Mouse (Mus musculus) fat pad, adult 2 months (tissue): ENCODE measurements around the gene Fam160b1.

Source experiments
- DNase-seq: peaks from one replicate; pipeline ENCODE4 v3.0.0-alpha.2; 2011; ENCODE audit warnings: low read depth, low spot score; ENCODE audit errors: extremely low read depth

The Fam160b1 gene

GRCm38 (mm10) chr19:57343860-57344259, 16.6 kb upstream of the Fam160b1 start:
- DNase-seq = no peak

- no peak for DNase-seq
Measured at GRCm38 (mm10) chr19:57344678-57345077, 15.8 kb upstream of the Fam160b1 start.

GRCm38 (mm10) chr19:57349096-57349495, 11.4 kb upstream of the Fam160b1 start:
- DNase-seq = no peak

DNA sequence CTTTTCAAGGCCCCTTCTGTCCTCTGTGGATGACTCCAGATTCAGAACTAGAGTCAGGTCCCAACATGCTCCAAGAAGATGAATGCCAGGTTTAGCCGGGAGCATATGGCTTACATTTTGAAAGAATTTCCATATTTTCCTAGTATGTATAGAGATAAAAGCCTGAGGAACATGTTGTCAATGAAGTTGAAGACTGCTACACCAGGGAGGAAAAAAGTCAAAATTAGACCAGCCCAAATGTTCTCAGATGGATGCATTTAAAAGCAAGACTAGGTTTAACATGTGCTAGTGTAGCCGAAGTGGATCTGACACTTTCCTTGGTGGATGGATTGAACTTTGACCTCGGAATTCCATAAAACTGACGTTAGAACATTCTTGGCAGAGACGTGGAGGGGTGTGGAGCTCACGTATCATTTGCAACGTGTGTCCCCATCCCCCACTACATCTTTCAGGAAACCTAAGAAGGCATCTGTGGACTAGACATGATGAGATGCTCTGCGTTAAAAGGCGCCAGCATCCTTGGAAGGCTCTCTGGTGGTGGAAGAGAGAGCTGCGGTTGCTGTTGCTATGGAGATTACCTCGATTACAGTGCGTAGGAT, 8.0 kb upstream of the Fam160b1 start:
- DNase-seq = no peak

- no peak for DNase-seq
Measured at GRCm38 (mm10) chr19:57353228-57353627, 7.3 kb upstream of the Fam160b1 start.

DNA sequence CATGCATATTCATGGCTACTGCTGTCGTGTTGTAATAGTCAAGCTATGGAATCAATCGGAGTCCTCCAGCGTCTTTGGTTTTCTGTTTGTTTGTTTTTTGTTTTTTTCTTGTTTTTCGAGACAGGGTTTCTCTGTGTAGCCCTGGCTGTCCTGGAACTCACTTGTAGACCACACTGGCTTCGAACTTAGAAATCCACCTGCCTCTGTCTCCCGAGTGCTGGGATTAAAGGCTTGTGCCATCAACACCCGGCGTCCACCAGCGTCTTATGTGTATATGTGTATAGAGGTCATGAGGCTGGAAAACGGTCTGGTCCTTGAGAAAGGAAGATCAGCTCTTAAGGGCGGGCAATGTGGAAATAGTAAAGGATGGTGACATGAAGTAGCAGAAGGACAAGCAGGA, 6.4 kb upstream of the Fam160b1 start:
- no peak for DNase-seq

DNA sequence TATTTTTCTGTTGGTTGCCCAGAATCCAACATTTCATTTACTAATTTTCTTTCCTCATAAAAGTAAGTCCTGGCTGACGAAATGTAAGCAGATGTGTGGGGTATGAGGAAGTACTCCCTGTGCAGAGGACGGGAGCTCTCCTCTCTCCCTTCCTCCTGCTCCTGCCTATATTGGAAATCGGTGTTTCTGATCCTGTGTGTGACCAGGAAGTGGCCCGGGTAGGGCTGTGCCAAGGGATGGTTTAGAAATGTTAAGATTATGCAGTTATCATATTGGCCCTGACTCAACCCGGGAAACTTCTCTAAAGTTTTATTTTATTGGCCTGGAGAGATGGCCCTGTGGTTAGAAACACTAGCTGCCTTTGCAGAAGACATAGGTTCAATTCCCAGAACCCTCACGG, 5.8 kb upstream of the Fam160b1 start:
- DNase-seq = no peak

DNA sequence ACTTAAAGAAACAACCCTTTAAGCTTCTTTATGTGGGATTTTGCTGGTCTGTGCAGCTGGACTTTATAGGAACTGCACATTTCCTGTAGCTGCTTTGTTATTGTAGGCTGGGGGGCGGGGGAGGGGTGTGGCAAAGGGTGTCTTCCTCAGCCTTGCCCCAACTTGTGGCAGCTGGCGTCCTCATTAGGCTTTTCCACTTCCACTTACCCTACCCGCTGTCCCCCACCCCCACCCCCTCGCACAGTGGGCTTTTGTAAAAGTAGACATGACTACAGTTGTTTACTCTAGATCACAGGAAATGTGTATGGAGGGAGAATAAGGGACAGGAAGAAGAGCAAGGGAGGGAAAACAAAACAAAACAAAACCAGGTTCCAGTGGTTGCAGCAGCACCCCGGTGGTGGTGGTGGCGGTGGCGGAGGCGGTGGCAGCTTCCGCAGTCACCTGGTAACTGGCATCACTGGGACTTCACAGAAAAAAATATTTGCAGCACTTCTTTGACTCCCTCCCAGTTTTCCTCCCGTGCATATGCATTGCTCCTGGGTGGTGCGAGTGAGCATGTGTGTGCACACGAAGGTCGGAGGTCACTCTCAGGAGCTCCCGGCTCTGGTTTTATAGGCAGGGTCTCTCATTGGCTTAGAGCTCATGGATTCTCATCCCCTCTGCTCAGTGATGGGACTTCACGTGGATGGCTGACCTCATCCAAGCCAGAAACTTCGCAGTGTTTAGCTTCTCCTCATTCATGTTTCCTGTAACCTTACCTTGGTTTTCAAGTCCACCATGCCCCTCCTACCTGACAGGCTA, 4.8 kb upstream of the Fam160b1 start:
- no peak for DNase-seq

- DNase-seq = no peak
Measured at GRCm38 (mm10) chr19:57356273-57356672, 4.2 kb upstream of the Fam160b1 start.

DNA sequence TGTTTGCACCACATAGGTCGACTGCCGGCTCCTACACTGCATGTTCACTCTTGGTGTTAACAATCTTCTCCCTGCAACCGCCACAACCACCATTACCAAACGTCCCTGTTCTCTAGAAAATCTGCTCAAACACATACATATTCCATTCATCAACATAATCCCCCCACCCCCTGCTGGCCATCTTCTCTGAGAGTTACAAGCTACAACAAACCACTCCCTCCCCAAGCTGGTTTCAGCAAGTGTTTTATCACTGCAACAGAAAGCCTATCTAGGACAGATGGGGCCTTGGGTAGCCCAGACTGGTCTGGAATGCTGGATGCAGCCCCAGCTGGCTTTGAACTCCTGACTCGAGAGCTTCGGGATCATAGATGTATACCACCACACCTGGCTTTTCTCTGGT, 3.2 kb upstream of the Fam160b1 start:
- no peak for DNase-seq

GRCm38 (mm10) chr19:57357811-57358210, 2.7 kb upstream of the Fam160b1 start:
- no peak for DNase-seq

- no peak for DNase-seq
Measured at GRCm38 (mm10) chr19:57358322-57358721, 2.2 kb upstream of the Fam160b1 start.

- no peak for DNase-seq
Measured at GRCm38 (mm10) chr19:57358836-57359598, 1.5 kb upstream of the Fam160b1 start.

GRCm38 (mm10) chr19:57359701-57360326, 666 bp upstream of the Fam160b1 start:
- DNase-seq = no peak

GRCm38 (mm10) chr19:57361131-57361938, 855 bp downstream of the Fam160b1 start:
- DNase-seq = no peak

GRCm38 (mm10) chr19:57361939-57362307, 1.4 kb downstream of the Fam160b1 start:
- no peak for DNase-seq

- DNase-seq = no peak
Measured at GRCm38 (mm10) chr19:57362586-57362985, 2.1 kb downstream of the Fam160b1 start.

- no peak for DNase-seq
Measured at GRCm38 (mm10) chr19:57363076-57363475, 2.6 kb downstream of the Fam160b1 start.

DNA sequence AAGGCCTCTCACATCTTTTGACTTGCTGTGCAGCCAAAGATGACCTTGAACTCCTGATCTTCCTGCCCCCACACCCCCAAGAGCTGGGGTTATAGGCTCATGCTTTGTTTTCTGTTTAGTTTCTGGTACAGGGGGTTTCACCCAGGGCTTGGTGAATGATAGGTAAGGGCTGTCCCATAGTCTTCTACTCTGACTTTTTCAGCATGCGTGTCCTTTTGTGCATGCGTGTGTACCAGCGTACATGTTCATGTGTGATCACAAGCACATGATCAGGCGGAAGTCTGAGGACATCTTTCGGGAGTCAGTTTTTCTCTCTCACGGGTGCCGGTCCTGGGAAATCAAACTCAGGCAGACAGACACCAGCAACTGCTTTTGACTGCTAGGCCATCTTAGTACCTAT, 3.1 kb downstream of the Fam160b1 start:
- no peak for DNase-seq

- no peak for DNase-seq
Measured at GRCm38 (mm10) chr19:57364942-57365673, 4.6 kb downstream of the Fam160b1 start.
